Mouse (Mus musculus): ENCODE measurements around the gene Cxcl5. TPM values are rescaled to one million over a fixed set of nuclear protein-coding genes. Genes with fewer than 3 reads are reported as not detected.

The Cxcl5 gene
- not detected for polyA plus RNA-seq (2017; shearing (Covaris generic))

GRCm38 (mm10) chr5:90759077-90760065 lies at the start of gene Cxcl5:
TSS of gene Cxcl5 (plus strand) at chr5:90759360.

GRCm38 (mm10) chr5:90768218-90768617 lies 9.1 kb downstream of the Cxcl5 start, which contains the start of gene Ppbp:
TSS of gene Ppbp (plus strand) at chr5:90768518.

GRCm38 (mm10) chr5:90771880-90772653 lies 12.9 kb downstream of the Cxcl5 start, which contains the start of gene Pf4:
TSS of gene Pf4 (plus strand) at chr5:90772435.

GRCm38 (mm10) chr5:90785659-90786588 lies 26.8 kb downstream of the Cxcl5 start, which contains the start of gene Cxcl3:
TSS of gene Cxcl3 (plus strand) at chr5:90786103.

GRCm38 (mm10) chr5:90794195-90794625 lies 35.0 kb downstream of the Cxcl5 start, which contains the start of gene Cxcl15:
TSS of gene Cxcl15 (plus strand) at chr5:90794534.

Other genes starting within 250 kb of the Cxcl5 start
- gene Afm, start 240.4 kb upstream of the Cxcl5 start, polyA plus RNA-seq (2017; shearing (Covaris generic)) = not detected
- not detected for gene 5830473C10Rik, start 198.3 kb upstream of the Cxcl5 start, polyA plus RNA-seq (2017; shearing (Covaris generic))
- gene Rassf6, start 118.7 kb upstream of the Cxcl5 start, polyA plus RNA-seq (2017; shearing (Covaris generic)) = 1.6 TPM
- gene Ppbp, start 9.2 kb downstream of the Cxcl5 start, polyA plus RNA-seq (2017; shearing (Covaris generic)) = not detected
- gene Pf4, start 13.1 kb downstream of the Cxcl5 start, polyA plus RNA-seq (2017; shearing (Covaris generic)) = not detected
- gene Cxcl3, start 26.7 kb downstream of the Cxcl5 start, polyA plus RNA-seq (2017; shearing (Covaris generic)) = 0.88 TPM
- gene Cxcl15, start 35.2 kb downstream of the Cxcl5 start, polyA plus RNA-seq (2017; shearing (Covaris generic)) = not detected
- not detected for gene Cxcl1, start 131.9 kb downstream of the Cxcl5 start, polyA plus RNA-seq (2017; shearing (Covaris generic))
- gene Cxcl2, start 144.5 kb downstream of the Cxcl5 start, polyA plus RNA-seq (2017; shearing (Covaris generic)) = 2.1 TPM
- 0.64 TPM for gene Mthfd2l, start 171.8 kb downstream of the Cxcl5 start, polyA plus RNA-seq (2017; shearing (Covaris generic))

All from activated CD4-positive, CD25-positive, alpha-beta regulatory T cell, adult 9 weeks (primary cell).